Mouse (Mus musculus): ENCODE data around the gene Olfr965. TPM values are rescaled to one million over a fixed set of nuclear protein-coding genes. Genes with fewer than 3 reads are reported as not detected.

Gene Olfr965
- total and polyA plus RNA-seq, 3 experiments = not detected

DNA sequence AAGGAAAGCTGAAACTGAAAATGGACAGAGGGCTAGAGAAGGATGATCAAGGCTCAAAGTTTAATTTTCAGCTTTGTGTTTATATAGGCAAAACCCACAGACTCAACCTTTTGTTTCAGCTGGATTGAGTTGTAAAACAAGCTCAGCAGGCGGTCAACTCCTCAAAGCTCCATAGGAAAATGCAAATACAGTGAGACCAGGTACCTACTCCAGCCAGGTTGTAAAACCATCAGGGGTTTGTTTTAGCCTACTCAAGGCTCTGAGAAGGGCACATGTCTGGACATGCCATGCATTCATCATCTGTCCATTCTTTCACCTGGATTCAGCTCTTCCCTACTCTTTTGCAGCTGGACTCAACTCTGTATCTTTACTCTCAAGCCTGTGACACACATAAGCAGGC lies 29.6 kb downstream of the Olfr965 start:
- Histone ChIP-seq H3K27me3 (ENCODE audit: control insufficient read depth in 1 of 2, insufficient read depth in 2 of 2, low read length in 2 of 2) (no peaks in the 10 kb centered on the region), H3K79me2 (ENCODE audit: control insufficient read depth, insufficient read depth, low read length, poor library complexity) (no peaks in the 10 kb centered on the region), H3K9ac (ENCODE audit: control insufficient read depth, low read depth, low read length, poor library complexity, severe bottlenecking) (no peak overlapping the region), H3K27ac (ENCODE audit: control insufficient read depth, low read depth, low read length) (no peak overlapping the region), H3K4me3 (ENCODE audit: control insufficient read depth in 1 of 2, insufficient read depth in 1 of 2, low read depth in 2 of 2, low read length in 2 of 2) (no peak overlapping the region), H3K9me3 (replicated peaks; ENCODE audit: insufficient read depth, low read length) (no peaks in the 10 kb centered on the region), H3K4me1 (ENCODE audit: control insufficient read depth in 1 of 2, insufficient read depth in 2 of 2, low read length in 2 of 2) (no peaks in the 10 kb centered on the region), H3K36me3 (ENCODE audit: control insufficient read depth in 1 of 2, insufficient read depth in 2 of 2, low read length in 2 of 2) (no peaks in the 10 kb centered on the region)
- DNase-seq (ENCODE audit: low read depth, low spot score) = no peak
- no peak for TF ChIP-seq USF2 (IDR thresholded peaks at IDR 0.05; ENCODE audit: borderline replicate concordance in 1 of 2, insufficient read depth in 1 of 2, low read depth in 1 of 2, low read length in 2 of 2)
- no peak for TF ChIP-seq ZC3H11A (IDR thresholded peaks at IDR 0.05; ENCODE audit: low read depth, low read length)

DNA sequence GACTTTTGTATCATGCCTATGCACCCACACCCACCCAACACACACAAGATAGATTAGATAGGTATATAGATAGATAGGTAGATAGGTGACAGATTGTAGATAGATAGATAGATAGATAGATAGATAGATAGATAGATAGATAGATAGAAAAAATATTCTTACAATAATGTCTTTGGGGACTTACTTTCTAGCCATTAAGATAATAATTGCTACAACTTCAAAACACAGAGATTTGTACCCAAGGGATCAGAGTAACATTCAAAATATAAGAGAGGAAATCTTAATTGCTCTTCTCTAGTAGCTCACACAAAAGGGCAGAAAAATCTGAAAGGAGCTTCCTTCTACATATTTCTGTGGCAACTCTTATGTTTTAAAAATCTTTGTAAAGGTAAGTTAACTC lies 34.8 kb downstream of the Olfr965 start, which contains the start of gene Olfr967:
Gene Olfr967, plus strand, starts transcription at position 301 of the 400 bp plus-strand sequence.
- DNase-seq (ENCODE audit: low read depth, low spot score) = no peak
- no peaks in the 10 kb centered on the region for H3K4me1 ChIP-seq (ENCODE audit: control insufficient read depth in 1 of 2, insufficient read depth in 2 of 2, low read length in 2 of 2)

DNA sequence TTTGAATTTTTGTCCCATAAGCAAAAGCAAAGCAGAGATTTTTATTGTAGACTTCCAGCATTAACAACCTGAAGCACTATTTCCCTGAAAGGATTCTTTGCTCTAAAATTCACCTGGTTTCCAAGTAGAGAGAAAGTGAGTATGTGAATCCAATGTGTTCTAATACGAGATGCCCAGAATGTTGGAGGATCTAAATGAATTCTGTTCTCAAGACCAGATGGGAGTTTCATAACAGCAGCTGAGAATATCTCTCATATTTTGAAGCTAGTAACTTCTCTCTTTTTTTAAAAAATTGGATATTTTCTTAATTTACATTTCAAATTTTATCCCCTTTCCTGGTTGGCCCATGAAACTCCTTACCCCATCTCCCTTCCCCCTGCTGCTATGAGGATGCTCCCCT lies 35.3 kb downstream of the Olfr965 start:
- Histone ChIP-seq H3K27me3 (ENCODE audit: control insufficient read depth in 1 of 2, insufficient read depth in 2 of 2, low read length in 2 of 2) (no peaks in the 10 kb centered on the region), H3K79me2 (ENCODE audit: control insufficient read depth, insufficient read depth, low read length, poor library complexity) (no peaks in the 10 kb centered on the region), H3K9ac (ENCODE audit: control insufficient read depth, low read depth, low read length, poor library complexity, severe bottlenecking) (no peak overlapping the region), H3K4me1 (ENCODE audit: control insufficient read depth in 1 of 2, insufficient read depth in 2 of 2, low read length in 2 of 2) (no peaks in the 10 kb centered on the region), H3K36me3 (ENCODE audit: control insufficient read depth in 1 of 2, insufficient read depth in 2 of 2, low read length in 2 of 2) (no peaks in the 10 kb centered on the region), H3K27ac (ENCODE audit: control insufficient read depth, low read depth, low read length) (no peak overlapping the region), H3K4me3 (ENCODE audit: control insufficient read depth in 1 of 2, insufficient read depth in 1 of 2, low read depth in 2 of 2, low read length in 2 of 2) (no peak overlapping the region), H3K9me3 (replicated peaks; ENCODE audit: insufficient read depth, low read length) (no peaks in the 10 kb centered on the region)
- TF ChIP-seq POLR2A (IDR thresholded peaks at IDR 0.05; ENCODE audit: control insufficient read depth in 1 of 2, insufficient read depth in 1 of 2, low read depth in 1 of 2, low read length in 2 of 2, poor library complexity in 1 of 2) (no peak), RAD21 (IDR thresholded peaks at IDR 0.05; ENCODE audit: low read depth, low read length) (no peak), KAT2A (conservative IDR thresholded peaks at IDR 0.05; ENCODE audit: low read depth, low read length) (no peak), TBP (IDR thresholded peaks at IDR 0.05; ENCODE audit: low read depth, low read length) (no peak), TAL1 (IDR thresholded peaks at IDR 0.05; ENCODE audit: low read length) (no peak), E2F4 (IDR thresholded peaks at IDR 0.05; ENCODE audit: borderline replicate concordance, low read depth, low read length) (no peak), MAFK (IDR thresholded peaks at IDR 0.05; ENCODE audit: borderline replicate concordance, low read depth, low read length) (no peak), ETS1 (IDR thresholded peaks at IDR 0.05; ENCODE audit: low read depth, low read length) (no peak)
- DNase-seq (ENCODE audit: low read depth, low spot score) = no peak

More for the DNA sequence above, 34.8 kb downstream of the Olfr965 start, which contains the start of gene Olfr967:
- TF ChIP-seq ETS1 (IDR thresholded peaks at IDR 0.05; ENCODE audit: low read depth, low read length) (no peak), KAT2A (conservative IDR thresholded peaks at IDR 0.05; ENCODE audit: low read depth, low read length) (no peak), MAZ (IDR thresholded peaks at IDR 0.05; ENCODE audit: low read depth, low read length) (no peak), POLR2AphosphoS2 (IDR thresholded peaks at IDR 0.05; ENCODE audit: low read length) (no peak), MYC (IDR thresholded peaks at IDR 0.05; ENCODE audit: low read depth, low read length) (no peak), CHD1 (IDR thresholded peaks at IDR 0.05; ENCODE audit: low read depth, low read length) (no peak), EP300 (IDR thresholded peaks at IDR 0.05; ENCODE audit: low read depth in 1 of 2, low read length in 2 of 2) (no peak), JUND (IDR thresholded peaks at IDR 0.05; ENCODE audit: low read depth, low read length) (no peak), ZNF384 (IDR thresholded peaks at IDR 0.05; ENCODE audit: low read depth, low read length) (no peak), NRF1 (IDR thresholded peaks at IDR 0.05; ENCODE audit: insufficient read depth, low read depth, low read length, poor library complexity, severe bottlenecking) (no peak)
- Histone ChIP-seq H3K9ac (ENCODE audit: control insufficient read depth, low read depth, low read length, poor library complexity, severe bottlenecking) (no peak within 1 kb of the TSS), H3K4me3 (ENCODE audit: control insufficient read depth in 1 of 2, insufficient read depth in 1 of 2, low read depth in 2 of 2, low read length in 2 of 2) (no peak within 1 kb of the TSS), H3K36me3 (ENCODE audit: control insufficient read depth in 1 of 2, insufficient read depth in 2 of 2, low read length in 2 of 2) (no peaks in the 10 kb centered on the region), H3K9me3 (replicated peaks; ENCODE audit: insufficient read depth, low read length) (no peaks in the 10 kb centered on the region), H3K27me3 (ENCODE audit: control insufficient read depth in 1 of 2, insufficient read depth in 2 of 2, low read length in 2 of 2) (no peaks in the 10 kb centered on the region), H3K27ac (ENCODE audit: control insufficient read depth, low read depth, low read length) (no peak within 1 kb of the TSS), H3K79me2 (ENCODE audit: control insufficient read depth, insufficient read depth, low read length, poor library complexity) (no peaks in the 10 kb centered on the region)

Measured in MEL (cell line).